Mouse (Mus musculus) forebrain, postnatal 0 days (tissue): ENCODE data around the gene Nfasc. TPM values are rescaled to one million over a fixed set of nuclear protein-coding genes. Genes with fewer than 3 reads are reported as not detected.
A peak's percentile ranks its signal among the peaks of the same experiment; 100 is the strongest.

Experiments
- ATAC-seq: fragments of 200-750 bp; cut with Nextera tagmentation; 2 replicates; pipeline ENCODE4 v1.8.0; 2017; ENCODE audit warnings: mild to moderate bottlenecking, moderate library complexity
- DNase-seq: peaks from one replicate; pipeline ENCODE4 v3.0.0-alpha.2; 2015
- H3K27ac ChIP-seq: fragments of 300-500 bp; sonication (generic); 2 replicates; pipeline ENCODE4 v1.5.1; 2014; ENCODE audit warnings: low read depth, mild to moderate bottlenecking, antibody characterized with exemption, low read length, moderate library complexity, mixed read lengths
- H3K27me3 ChIP-seq: fragments of 300-500 bp; sonication (generic); 2 replicates; pipeline ENCODE4 v1.6.1; 2014; ENCODE audit warnings: mild to moderate bottlenecking, low read length, mixed read lengths; ENCODE audit not compliant: insufficient read depth
- H3K36me3 ChIP-seq: fragments of 300-500 bp; sonication (generic); 2 replicates; pipeline ENCODE4 v1.6.1; 2014; ENCODE audit warnings: mild to moderate bottlenecking, moderate library complexity; ENCODE audit not compliant: insufficient read depth
- H3K4me1 ChIP-seq: fragments of 300-500 bp; sonication (generic); 2 replicates; pipeline ENCODE4 v1.6.1; 2014; ENCODE audit warnings: antibody characterized with exemption; ENCODE audit not compliant: insufficient read depth
- H3K4me2 ChIP-seq: fragments of 300-500 bp; sonication (generic); 2 replicates; pipeline ENCODE4 v1.6.1; 2014; ENCODE audit warnings: low read depth, mild to moderate bottlenecking, moderate library complexity
- H3K4me3 ChIP-seq: fragments of 300-500 bp; sonication (generic); 2 replicates; pipeline ENCODE4 v1.5.1; 2014; ENCODE audit warnings: low read depth, low read length, mixed read lengths
- H3K9ac ChIP-seq: fragments of 300-500 bp; sonication (generic); 2 replicates; pipeline ENCODE4 v1.6.1; 2014; ENCODE audit warnings: mild to moderate bottlenecking
- H3K9me3 ChIP-seq: fragments of 300-500 bp; sonication (generic); 2 replicates; pipeline ENCODE4 v1.6.1; 2016; ENCODE audit warnings: low read length
- CTCF ChIP-seq: sonication (generic); IDR thresholded peaks from 2 replicates; pipeline ENCODE4 v1.5.1; 2016; ENCODE audit warnings: antibody characterized with exemption, control low read depth, low read depth
- WGBS: fragments of 180-500 bp; shearing (Covaris S2); extraction: QIAGEN DNeasy Blood & Tissue Kit; methylation state at CpG from one replicate; pipeline ENCODE4 v1.1.7; 2014; 5-methylcytosine and 5-hydroxymethylcytosine counted together
- polyA plus RNA-seq: library from polyadenylated mRNA; unstranded; fragments of >200 nt; fragmentation: Nextera tagmentation; extraction: Ambion mirVana; gene quantifications from 2 replicates; pipeline ENCODE4 v1.2.1, GENCODE M21; 2015
- total RNA-seq: library from RNA; depleted of rRNA; stranded (reverse); fragments of >200 nt; gene quantifications from 2 replicates; pipeline ENCODE4 v1.2.3, GENCODE M21; 2014

The Nfasc gene
- total and polyA plus RNA-seq, 2 experiments from 2014 or later, result 32.7 to 55.2 TPM

DNA sequence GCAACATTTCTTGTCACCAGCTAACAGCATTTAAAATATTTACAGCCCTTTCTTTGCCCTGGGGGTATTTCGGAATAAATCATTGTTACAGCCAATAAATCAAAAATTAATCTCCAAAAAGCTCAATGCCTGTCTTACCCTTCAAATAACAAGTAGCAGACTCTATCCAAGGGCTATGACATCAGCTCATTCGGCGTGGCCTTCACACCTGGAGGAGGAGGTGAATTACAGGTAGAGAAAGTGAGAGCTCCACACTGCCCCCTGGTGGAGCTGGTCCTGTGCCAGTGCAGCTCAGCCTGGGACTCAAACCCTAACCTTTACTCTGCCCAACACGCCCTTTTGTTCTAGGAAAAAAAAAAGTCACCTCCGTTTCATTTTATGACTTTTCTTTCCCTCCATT, 29.8 kb upstream of the Nfasc start:
- DNase-seq, result no peak
- H3K36me3 ChIP-seq, result no peaks in the 10 kb centered on the region
- no peak for ATAC-seq

DNA sequence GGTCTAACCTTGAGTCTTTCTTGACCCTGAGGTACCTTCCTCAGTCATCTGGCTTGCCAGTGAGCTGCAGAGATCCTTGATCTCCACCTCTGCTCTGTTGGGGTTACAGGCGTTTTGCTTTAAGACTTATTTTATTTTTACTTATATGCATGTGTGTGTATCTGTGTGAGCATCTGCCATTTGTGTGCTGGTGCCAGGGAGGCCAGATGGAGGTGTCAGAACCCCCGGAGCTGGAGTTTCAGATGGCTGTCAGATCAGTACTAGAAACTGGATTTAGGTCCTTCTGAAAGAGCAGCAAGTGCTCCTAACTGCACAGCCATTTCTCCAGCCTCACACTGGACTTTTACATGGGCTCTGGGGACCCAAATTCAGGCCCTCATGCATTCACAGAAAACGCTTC, 28.0 kb upstream of the Nfasc start:
- WGBS, result 61% methylated on average over 3 of the region's 3 CpGs
- H3K4me2 ChIP-seq, result no peak overlapping the region
- H3K9me3 ChIP-seq, result no peaks in the 10 kb centered on the region
- no peak overlapping the region for H3K9ac ChIP-seq
- ATAC-seq (0 out of 2 replicates have a peak, but pooled peaks have one; percentile 21), DNase-seq (peak; percentile 50)
- H3K27ac ChIP-seq, result no peak overlapping the region
- no peak for TF ChIP-seq CTCF
- no peaks in the 10 kb centered on the region for H3K36me3 ChIP-seq
- no peaks in the 10 kb centered on the region for H3K27me3 ChIP-seq
- H3K4me1 ChIP-seq, result peaks cover 8% of the 10 kb centered on the region
- no peak overlapping the region for H3K4me3 ChIP-seq

More for the DNA sequence above, 29.8 kb upstream of the Nfasc start:
- H3K27ac ChIP-seq, result no peak overlapping the region
- 41% methylated on average over 5 of the region's 5 CpGs for WGBS
- H3K4me1 ChIP-seq, result no peaks in the 10 kb centered on the region; the same call in 1 of the 2 replicates
- no peak overlapping the region for H3K4me3 ChIP-seq
- H3K9me3 ChIP-seq, result no peaks in the 10 kb centered on the region
- no peak overlapping the region for H3K9ac ChIP-seq
- H3K4me2 ChIP-seq, result no peak overlapping the region
- peak; percentile 55 for TF ChIP-seq CTCF
- no peaks in the 10 kb centered on the region for H3K27me3 ChIP-seq

DNA sequence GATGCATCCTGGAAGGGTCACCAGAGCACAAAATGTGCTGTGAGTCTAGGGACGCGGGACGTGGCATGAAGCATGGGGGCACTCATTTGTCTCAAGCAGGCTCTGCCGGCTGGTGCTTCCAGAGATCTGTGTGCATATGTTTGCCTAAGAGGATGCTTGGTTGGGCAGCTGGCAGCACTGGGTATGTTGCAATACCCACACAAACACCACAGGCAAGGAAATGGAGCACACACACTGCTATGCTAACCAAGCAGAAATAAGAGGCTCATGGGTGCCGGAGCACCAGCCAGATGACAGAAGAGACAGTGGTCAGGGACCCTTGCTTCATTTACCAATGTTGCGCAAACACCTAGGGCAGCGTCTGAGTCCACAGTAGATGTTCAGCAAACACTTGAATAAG, 25.8 kb upstream of the Nfasc start:
- H3K9me3 ChIP-seq, result no peaks in the 10 kb centered on the region
- no peak overlapping the region for H3K4me3 ChIP-seq
- H3K27me3 ChIP-seq, result no peaks in the 10 kb centered on the region
- WGBS, result 86% methylated on average over 7 of the region's 7 CpGs
- no peak for TF ChIP-seq CTCF
- peaks cover 8% of the 10 kb centered on the region for H3K4me1 ChIP-seq
- no peak overlapping the region for H3K4me2 ChIP-seq
- DNase-seq (no peak), ATAC-seq (no peak)
- no peak overlapping the region for H3K9ac ChIP-seq
- no peak overlapping the region for H3K27ac ChIP-seq
- no peaks in the 10 kb centered on the region for H3K36me3 ChIP-seq

DNA sequence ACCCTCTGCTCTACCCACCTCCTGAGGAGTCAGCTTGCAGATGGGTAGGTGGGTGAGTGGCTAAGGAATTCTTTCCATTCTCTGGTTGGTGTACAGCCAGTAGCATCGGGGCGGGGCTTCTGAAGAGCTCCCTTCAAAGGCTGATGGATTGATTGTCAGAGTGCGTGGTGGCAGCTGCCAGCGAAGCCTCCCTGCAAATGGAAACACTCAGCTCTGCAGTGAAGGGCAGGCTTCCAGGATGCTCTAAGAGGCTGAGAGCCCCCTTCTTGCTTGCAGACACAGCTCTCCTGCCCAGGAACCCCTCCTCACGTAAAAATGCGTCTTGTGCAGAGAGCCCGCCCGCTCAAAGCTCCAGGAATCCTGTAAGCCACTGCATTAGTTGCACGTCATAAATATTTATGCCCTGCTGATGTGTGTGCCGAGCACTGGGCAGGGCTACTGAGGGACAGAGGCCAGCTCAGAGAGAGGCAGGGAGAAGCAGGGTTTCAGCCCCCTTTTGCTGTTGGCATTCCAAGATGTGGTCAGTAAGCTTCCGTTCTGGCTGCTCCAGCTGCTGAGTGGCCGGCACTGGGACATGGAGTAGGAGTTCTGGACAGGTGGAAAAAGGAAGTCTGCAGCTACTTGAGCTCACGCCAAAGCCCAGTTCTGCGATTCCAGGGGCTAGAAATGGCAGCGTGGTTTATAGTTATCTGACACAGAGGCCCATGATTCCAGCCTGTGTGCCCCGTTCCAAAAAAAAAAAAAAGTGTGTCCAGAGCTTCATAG, 24.5 kb upstream of the Nfasc start:
- Histone ChIP-seq H3K9ac (peak overlapping the region; percentile 31; the same call in 1 of the 2 replicates), H3K27me3 (no peaks in the 10 kb centered on the region), H3K36me3 (no peaks in the 10 kb centered on the region), H3K9me3 (no peaks in the 10 kb centered on the region), H3K4me3 (no peak overlapping the region), H3K4me2 (peak overlapping the region; percentile 42), H3K4me1 (peaks cover 8% of the 10 kb centered on the region), H3K27ac (no peak overlapping the region)
- 19% methylated on average over 16 of the region's 16 CpGs for WGBS
- ATAC-seq (peak; percentile 81), DNase-seq (peak; percentile 77)
- TF ChIP-seq CTCF, result no peak

DNA sequence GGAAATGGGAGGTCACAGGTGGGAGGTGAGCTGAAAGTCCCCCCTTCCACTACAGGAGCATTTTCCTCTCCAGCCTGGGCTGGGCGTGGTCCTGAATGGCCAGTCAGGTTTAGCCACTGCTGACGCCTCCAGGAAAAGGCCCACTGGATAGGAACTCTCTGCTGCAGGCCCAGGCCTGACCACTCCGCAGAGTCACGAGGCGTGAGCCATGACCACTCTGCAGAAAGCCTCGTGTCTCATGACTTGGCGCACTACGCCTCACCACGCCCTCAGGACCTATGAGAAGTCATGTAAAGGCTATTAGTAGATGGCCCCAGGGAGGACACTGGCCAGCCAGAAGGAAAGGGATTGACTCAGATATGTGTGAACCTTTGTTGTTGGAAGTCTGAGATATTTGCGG, 23.6 kb upstream of the Nfasc start:
- 87% methylated on average over 10 of the region's 10 CpGs for WGBS

DNA sequence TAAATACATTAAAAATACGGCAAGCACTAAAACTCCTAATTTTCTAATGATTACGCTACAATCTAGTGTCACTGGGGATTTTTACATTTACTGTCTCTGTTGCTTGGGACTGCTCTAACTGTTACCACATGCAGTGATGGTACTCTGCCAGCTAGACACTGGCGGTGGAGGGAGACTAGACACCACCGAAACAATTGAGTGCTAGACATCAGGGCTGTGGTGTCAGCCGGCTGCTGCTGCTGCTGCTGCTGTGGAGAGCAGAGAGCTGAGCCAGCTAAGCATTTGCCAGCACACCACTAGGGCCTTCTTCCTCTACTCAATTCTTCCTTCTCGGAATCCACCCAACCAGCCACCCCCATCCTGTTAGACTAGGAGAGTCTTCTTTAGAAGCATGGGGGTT, 17.8 kb upstream of the Nfasc start:
- Histone ChIP-seq H3K27ac (peak overlapping the region; percentile 51), H3K4me2 (no peak overlapping the region), H3K4me1 (no peaks in the 10 kb centered on the region), H3K9me3 (no peaks in the 10 kb centered on the region), H3K27me3 (no peaks in the 10 kb centered on the region), H3K36me3 (no peaks in the 10 kb centered on the region), H3K9ac (no peak overlapping the region), H3K4me3 (no peak overlapping the region)
- 38% methylated on average over 6 of the region's 6 CpGs for WGBS
- DNase-seq (peak; percentile 51), ATAC-seq (peak; percentile 43)
- no peak for TF ChIP-seq CTCF

More for the DNA sequence above, 23.6 kb upstream of the Nfasc start:
- peaks cover 8% of the 10 kb centered on the region for H3K4me1 ChIP-seq
- H3K4me2 ChIP-seq, result no peak overlapping the region
- TF ChIP-seq CTCF, result no peak
- no peaks in the 10 kb centered on the region for H3K9me3 ChIP-seq
- no peak overlapping the region for H3K27ac ChIP-seq
- no peak overlapping the region for H3K9ac ChIP-seq
- no peak overlapping the region for H3K4me3 ChIP-seq
- H3K36me3 ChIP-seq, result no peaks in the 10 kb centered on the region
- H3K27me3 ChIP-seq, result no peaks in the 10 kb centered on the region
- no peak for ATAC-seq
- DNase-seq, result no peak

DNA sequence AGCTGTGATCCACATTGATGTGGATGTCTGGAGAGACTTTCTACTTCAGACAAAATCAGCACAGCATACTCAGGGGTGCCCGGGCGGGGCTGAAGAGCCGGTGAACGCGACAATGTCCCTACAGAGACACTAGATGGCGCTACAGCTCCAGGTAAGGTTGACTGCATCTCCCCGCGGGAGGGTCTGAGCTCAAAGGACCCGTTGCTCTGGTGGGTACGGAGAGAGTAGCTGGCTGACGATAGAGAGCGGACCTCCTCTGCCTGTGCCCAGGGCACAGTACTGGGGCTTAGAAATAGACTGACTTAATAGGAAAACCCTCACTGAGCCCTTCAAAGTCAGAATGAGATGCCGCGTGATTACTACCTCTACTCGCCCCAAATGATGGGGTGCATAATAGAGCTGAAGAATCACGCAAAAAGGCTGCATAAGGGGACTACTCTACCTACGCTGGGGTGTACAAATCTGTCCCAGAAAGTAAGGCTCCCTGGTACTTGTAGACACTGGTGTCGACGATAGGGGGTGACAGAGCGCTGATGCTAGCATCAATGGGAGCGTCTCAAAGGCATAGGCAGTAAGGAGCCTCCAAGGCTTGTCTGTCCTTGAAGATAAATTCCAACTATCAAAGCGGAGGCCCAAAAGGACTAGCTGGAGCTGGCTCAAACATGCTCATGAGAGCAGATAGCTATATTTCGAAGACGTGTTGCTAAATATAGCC, 17.2 kb upstream of the Nfasc start:
- no peaks in the 10 kb centered on the region for H3K4me1 ChIP-seq
- peak overlapping the region; percentile 25 for H3K4me3 ChIP-seq
- DNase-seq (peak; percentile 95), ATAC-seq (peak; percentile 94)
- no peaks in the 10 kb centered on the region for H3K9me3 ChIP-seq
- H3K9ac ChIP-seq, result peak overlapping the region; percentile 37; the same call in 1 of the 2 replicates
- peak overlapping the region; percentile 51 for H3K27ac ChIP-seq
- peak; percentile 92 for TF ChIP-seq CTCF
- H3K36me3 ChIP-seq, result no peaks in the 10 kb centered on the region
- whole genome bisulfite sequencing, result 4% methylated on average over 24 of the region's 24 CpGs
- no peaks in the 10 kb centered on the region for H3K27me3 ChIP-seq
- H3K4me2 ChIP-seq, result peak overlapping the region; percentile 54
